Mouse (Mus musculus) brown adipose tissue, adult 24 weeks (tissue): Measurements from ENCODE around the gene Gucy2d. TPM values are rescaled to one million over a fixed set of nuclear protein-coding genes. Genes with fewer than 3 reads are reported as not detected.

ENCODE experiments used
- H3K27ac ChIP-seq: fragments of 200-500 bp; replicated peaks from 2 replicates; pipeline ENCODE4 v1.5.1; 2012; ENCODE audit warnings: low read depth, mild to moderate bottlenecking, low read length
- H3K4me1 ChIP-seq: fragments of 200-500 bp; 2 replicates; pipeline ENCODE4 v1.6.1; 2012; ENCODE audit warnings: low read length, mixed read lengths; ENCODE audit not compliant: control insufficient read depth, insufficient read depth, insufficient read length
- H3K4me3 ChIP-seq: fragments of 200-500 bp; 2 replicates; pipeline ENCODE4 v1.5.1; 2012; ENCODE audit warnings: low read depth, mild to moderate bottlenecking, low read length, moderate library complexity; ENCODE audit not compliant: insufficient read depth
- polyA plus RNA-seq: library from polyadenylated mRNA; stranded (reverse); fragments of >200 nt; gene quantifications from 2 replicates; pipeline ENCODE4 v1.2.4, GENCODE M21; 2012; ENCODE audit not compliant: missing spikeins, insufficient read depth, insufficient read length

Gene Gucy2d
- polyA plus RNA-seq, result not detected in 2 replicates

- no peaks in the 10 kb centered on the region for H3K4me1 ChIP-seq
- H3K27ac ChIP-seq, result no peak within 1 kb of the TSS
- no peak within 1 kb of the TSS for H3K4me3 ChIP-seq
Measured at GRCm38 (mm10) chr7:98439956-98440466, at the start of gene Gucy2d. Gucy2d (plus strand) TSS chr7:98440416.

- no peak overlapping the region for H3K27ac ChIP-seq
Measured at GRCm38 (mm10) chr7:98390486-98390885, 49.7 kb upstream of the Gucy2d start.

GRCm38 (mm10) chr7:98391351-98391936 is 48.8 kb upstream of the Gucy2d start:
- peaks cover 7% of the 10 kb centered on the region; the same call in 1 of the 2 replicates for H3K4me1 ChIP-seq
- no peak overlapping the region for H3K4me3 ChIP-seq
- no peak overlapping the region for H3K27ac ChIP-seq

More at GRCm38 (mm10) chr7:98390486-98390885, 49.7 kb upstream of the Gucy2d start:
- Histone ChIP-seq H3K4me3 (no peak overlapping the region), H3K4me1 (peaks cover 8% of the 10 kb centered on the region)

- peak overlapping the region; percentile 15; the same call in 1 of the 2 replicates for H3K27ac ChIP-seq
- peaks cover 7% of the 10 kb centered on the region; the same call in 1 of the 2 replicates for H3K4me1 ChIP-seq
- H3K4me3 ChIP-seq, result no peak overlapping the region
Measured at GRCm38 (mm10) chr7:98392466-98393201, 47.6 kb upstream of the Gucy2d start.

DNA sequence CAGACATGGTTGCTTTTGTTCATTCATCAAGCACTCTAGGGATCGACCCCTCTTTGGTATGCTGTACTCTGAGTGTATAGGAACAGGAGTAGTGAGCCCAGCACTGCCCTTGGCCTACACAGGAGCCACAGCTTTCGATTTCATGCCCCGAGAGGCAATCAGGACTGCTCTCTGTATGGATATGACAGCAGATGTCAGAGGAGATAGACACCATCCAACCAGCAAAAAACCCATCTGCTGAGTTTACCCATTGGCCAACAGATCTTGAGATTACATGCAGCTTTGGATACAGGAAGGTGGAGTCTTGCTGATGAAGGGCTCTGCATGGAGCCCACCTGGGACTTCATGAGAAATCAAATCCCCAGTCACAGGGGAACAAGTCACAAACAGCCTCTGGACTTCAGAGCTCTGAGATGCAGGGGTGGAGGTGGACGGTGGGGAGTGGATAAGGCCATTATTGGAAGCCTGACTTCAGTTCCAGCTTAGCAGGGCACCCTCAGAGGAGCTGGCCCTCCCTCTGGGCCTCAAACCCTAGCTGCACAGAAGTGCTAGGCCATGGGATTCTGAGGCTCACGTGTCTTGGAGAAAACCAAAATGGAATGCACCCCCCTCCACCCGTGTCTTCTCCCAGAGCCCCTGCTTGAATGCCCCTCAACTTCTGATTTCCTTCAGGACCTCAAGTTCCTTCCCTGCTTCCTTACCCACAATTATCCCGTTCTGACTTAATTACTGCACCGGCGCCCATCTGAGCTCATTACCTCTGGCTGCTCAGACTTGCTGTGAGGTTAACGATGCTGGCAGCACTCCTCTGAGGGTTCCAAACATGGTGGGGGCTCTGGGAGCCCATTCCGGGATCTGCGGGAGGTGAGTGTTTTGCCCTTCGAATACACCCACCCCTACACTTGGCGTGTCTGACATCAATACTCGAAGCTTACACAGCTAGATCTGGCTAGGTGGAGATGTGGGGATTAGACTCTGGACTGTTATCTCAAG is 37.3 kb upstream of the Gucy2d start:
- Histone ChIP-seq H3K4me3 (no peak overlapping the region), H3K4me1 (peaks cover 4% of the 10 kb centered on the region; the same call in 1 of the 2 replicates), H3K27ac (no peak overlapping the region)

DNA sequence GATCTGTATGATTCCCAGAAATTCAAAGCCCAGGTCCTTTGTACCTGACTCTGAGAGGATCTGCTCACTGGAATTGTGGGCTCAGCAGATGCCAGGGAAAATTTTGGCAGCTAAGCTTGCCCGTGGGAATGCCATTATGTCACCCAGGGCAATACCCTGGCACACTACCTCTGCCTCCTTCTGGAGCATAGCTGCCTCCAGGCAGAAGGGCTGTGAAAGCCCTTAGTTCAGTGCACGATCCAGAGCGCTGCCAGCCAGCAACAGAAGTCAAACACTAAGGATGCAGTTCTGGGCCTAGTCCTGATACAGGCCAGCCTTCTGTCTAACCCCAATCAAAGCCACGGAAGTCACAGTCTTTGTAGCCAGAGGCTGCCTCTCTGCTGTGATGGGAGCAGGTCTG is 36.2 kb upstream of the Gucy2d start:
- Histone ChIP-seq H3K27ac (peak overlapping the region; percentile 39; the same call in 1 of the 2 replicates), H3K4me1 (peaks cover 4% of the 10 kb centered on the region; the same call in 1 of the 2 replicates), H3K4me3 (no peak overlapping the region)

- peaks cover 12% of the 10 kb centered on the region for H3K4me1 ChIP-seq
- no peak overlapping the region for H3K4me3 ChIP-seq
- H3K27ac ChIP-seq, result no peak overlapping the region
Measured at GRCm38 (mm10) chr7:98407615-98408014, 32.6 kb upstream of the Gucy2d start.

- Histone ChIP-seq H3K27ac (no peak overlapping the region), H3K4me3 (no peak overlapping the region), H3K4me1 (peaks cover 12% of the 10 kb centered on the region)
Measured at GRCm38 (mm10) chr7:98413115-98413514, 27.1 kb upstream of the Gucy2d start.

GRCm38 (mm10) chr7:98415550-98415949 is 24.7 kb upstream of the Gucy2d start:
- Histone ChIP-seq H3K4me1 (peaks cover 19% of the 10 kb centered on the region), H3K27ac (peak overlapping the region; percentile 42), H3K4me3 (no peak overlapping the region)

DNA sequence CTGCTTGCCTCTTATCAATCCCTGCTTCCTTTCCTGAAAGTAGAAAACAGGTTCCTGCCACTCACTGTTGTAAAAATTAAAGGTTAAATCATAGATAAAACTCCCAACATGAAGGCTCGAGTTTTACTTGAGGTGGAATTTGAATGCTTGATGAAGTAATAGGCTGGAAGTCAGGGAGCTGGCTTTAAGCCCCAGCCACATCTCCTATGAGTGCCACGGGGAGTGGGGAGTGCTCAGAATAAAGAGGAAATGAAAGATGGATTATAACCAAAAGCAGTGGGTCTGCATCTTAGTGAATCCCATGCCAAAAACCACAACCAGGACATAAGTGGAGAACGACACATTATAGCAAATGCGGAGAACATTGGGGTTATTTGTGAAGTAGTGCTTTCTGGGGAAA is 24.2 kb upstream of the Gucy2d start:
- H3K4me3 ChIP-seq, result no peak overlapping the region
- peak overlapping the region; percentile 39 for H3K27ac ChIP-seq
- peaks cover 16% of the 10 kb centered on the region for H3K4me1 ChIP-seq

DNA sequence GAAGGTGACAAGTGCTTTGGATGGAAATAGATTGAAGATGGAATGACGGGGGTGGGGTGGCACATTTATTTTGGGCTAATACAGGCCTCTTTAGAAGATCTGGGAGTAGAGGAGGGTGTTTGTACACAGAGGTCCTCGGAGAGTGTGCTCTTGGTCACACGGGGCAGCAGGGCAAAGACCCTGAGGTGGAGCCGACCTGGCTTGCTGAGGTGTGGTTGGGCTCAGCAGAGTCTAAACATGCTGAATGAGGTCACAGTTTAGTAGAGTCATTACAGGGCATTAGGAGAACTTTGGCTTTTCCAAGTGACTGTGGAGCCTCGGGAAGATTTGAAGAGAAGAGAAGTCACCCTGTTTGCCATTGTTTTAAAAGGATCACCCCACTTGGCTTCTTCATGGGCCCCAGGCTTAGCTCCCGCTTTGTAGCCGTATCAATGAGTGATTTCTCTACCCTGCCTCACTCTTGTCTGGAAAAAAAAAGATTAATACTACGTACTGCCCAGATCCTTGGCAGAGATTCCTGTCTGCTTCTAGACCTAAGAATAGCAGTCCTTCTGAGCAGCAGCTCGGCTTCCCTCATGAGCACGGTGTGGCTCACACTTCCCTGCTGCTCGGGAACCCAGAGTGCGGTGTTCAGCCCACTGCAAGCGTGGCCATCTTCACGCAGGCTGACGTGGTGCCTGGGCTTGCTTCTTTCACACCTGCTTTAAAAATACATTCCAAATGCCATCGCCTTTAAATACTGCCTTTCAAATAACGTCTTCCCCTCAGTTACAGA is 22.0 kb upstream of the Gucy2d start:
- Histone ChIP-seq H3K4me3 (no peak overlapping the region), H3K27ac (peak overlapping the region; percentile 57)

DNA sequence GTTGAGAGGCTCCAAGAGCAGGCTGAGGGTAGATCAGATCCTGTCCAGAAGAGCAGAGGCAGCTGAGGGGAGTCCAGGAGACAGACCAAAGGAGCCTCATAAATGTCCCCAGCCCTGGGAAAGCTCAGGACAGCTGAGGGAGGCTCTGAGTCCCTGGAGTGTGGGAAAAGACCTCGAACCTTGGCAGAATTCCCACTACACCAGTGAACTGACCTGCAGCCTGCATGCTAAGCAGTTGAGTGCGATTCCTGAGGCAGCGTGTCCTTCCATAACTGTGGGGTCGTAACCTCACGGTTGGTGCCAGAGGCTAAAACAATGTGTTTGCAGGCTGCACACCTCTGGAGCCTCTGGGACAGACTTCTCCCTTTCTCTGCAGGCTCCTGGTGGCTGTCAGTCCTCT is 20.9 kb upstream of the Gucy2d start:
- H3K4me1 ChIP-seq, result peaks cover 11% of the 10 kb centered on the region
- H3K27ac ChIP-seq, result no peak overlapping the region
- no peak overlapping the region for H3K4me3 ChIP-seq

More for the DNA sequence above, 22.0 kb upstream of the Gucy2d start:
- H3K4me1 ChIP-seq, result peaks cover 11% of the 10 kb centered on the region

DNA sequence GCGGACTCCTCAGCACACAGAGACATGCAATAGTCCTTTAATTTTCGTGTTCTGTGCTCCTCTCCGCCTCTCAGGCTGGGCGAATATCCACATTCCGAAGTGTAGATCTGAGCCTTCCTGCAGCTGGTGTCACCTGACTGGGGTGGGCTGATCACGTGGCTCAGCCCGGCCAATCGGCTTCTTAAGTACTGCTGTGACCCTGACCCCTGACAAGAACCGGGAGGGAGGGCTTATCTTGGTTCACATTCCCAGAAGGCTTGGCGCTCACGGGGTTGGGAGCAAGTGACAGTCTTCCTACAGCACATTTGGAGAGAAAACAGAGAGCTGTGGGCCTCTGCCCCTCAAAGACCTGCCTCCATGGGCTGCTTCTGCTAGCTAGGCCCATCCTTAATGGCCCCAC is 16.7 kb upstream of the Gucy2d start:
- no peak overlapping the region for H3K4me3 ChIP-seq
- no peak overlapping the region for H3K27ac ChIP-seq
- H3K4me1 ChIP-seq, result peaks cover 6% of the 10 kb centered on the region

DNA sequence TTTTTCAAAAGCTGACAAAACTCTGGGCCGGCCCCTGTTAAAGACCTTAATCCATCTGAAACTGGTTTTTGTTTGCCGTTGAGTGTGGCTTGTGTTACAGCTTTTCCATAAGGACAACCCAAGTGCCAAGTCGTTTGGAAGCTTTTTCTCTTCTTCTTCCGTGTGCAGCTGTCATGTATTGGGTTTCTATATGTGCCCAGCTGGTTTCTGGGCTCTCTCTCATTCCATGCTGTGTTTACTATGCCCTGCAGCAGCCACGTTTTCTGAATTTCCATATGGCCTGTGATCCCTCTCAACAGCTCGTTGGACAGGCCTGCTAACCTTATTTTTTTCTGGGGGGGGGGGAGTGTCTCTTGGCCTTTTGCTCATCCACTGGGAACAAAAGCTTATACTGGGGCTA is 15.8 kb upstream of the Gucy2d start:
- Histone ChIP-seq H3K4me3 (no peak overlapping the region), H3K4me1 (peaks cover 2% of the 10 kb centered on the region)

More for the DNA sequence above, 15.8 kb upstream of the Gucy2d start:
- no peak overlapping the region for H3K27ac ChIP-seq
